Mouse (Mus musculus): ENCODE measurements around the gene Tbc1d5. TPM values are rescaled to one million over a fixed set of nuclear protein-coding genes. Genes with fewer than 3 reads are reported as not detected.

Tbc1d5 gene
- polyA plus RNA-seq, 1 experiment: 16.4 TPM

GRCm38 (mm10) chr17:50684960-50685645, 494.0 kb downstream of the Tbc1d5 start:
- Histone ChIP-seq H3K27ac (ENCODE audit: insufficient read depth, low read length) (no peak overlapping the region), H3K9ac (ENCODE audit: low read depth, poor library complexity, severe bottlenecking) (no peak overlapping the region), H3K36me3 (ENCODE audit: control insufficient read depth, insufficient read depth, low read length, poor library complexity, severe bottlenecking) (no peaks in the 10 kb centered on the region), H3K27me3 (ENCODE audit: control insufficient read depth, insufficient read depth, low read length, poor library complexity, severe bottlenecking) (no peaks in the 10 kb centered on the region), H3K9me3 (replicated peaks; ENCODE audit: control insufficient read depth, insufficient read depth, low read length, poor library complexity, severe bottlenecking) (no peaks in the 10 kb centered on the region), H3K4me1 (ENCODE audit: control insufficient read depth, insufficient read depth, low read length) (no peaks in the 10 kb centered on the region), H3K4me3 (ENCODE audit: low read depth, low read length) (no peak overlapping the region)
- TF ChIP-seq CTCF (IDR thresholded peaks at IDR 0.05; ENCODE audit: low read depth, low read length) (no peak), EP300 (IDR thresholded peaks at IDR 0.05; ENCODE audit: insufficient read depth, low read depth, low read length) (no peak), POLR2A (IDR thresholded peaks at IDR 0.05; ENCODE audit: insufficient read depth, low read length) (no peak)

Measured in ES-Bruce4 (cell line).